Mouse (Mus musculus): ENCODE data around the gene Orc1. TPM values are rescaled to one million over a fixed set of nuclear protein-coding genes. Genes with fewer than 3 reads are reported as not detected.

Orc1 gene
- total RNA-seq, 2 experiments from 2014 or later: 0.38 TPM; not detected in 1

- intact Hi-C loops (cut with DNase I): loop anchor here (2.0 to 10.0 kb wide), 2 partner anchors 41 to 285 kb away; partner anchors contain the start of genes Orc1 and Prpf38a
- TF ChIP-seq CTCF (IDR thresholded peaks at IDR 0.05): peak; percentile 27
- peak; percentile 96 for DNase-seq
- Histone ChIP-seq H3K27ac (peak within 1 kb of the TSS; percentile 94), H3K4me3 (peak within 1 kb of the TSS; percentile 97)
These were observed 40.5 kb downstream of the Orc1 start, which contains the start of gene Cc2d1b for GRCm38 (mm10) chr4:108619587-108620341. Gene Cc2d1b (plus strand): TSS chr4:108619940.

- DNase-seq: no peak
- intact Hi-C loops (cut with DNase I): no loop called here
- peak overlapping the region; percentile 94 for H3K27ac ChIP-seq
- TF ChIP-seq CTCF (IDR thresholded peaks at IDR 0.05): no peak
- H3K4me3 ChIP-seq: peak overlapping the region; percentile 97
These were observed 41.3 kb downstream of the Orc1 start for GRCm38 (mm10) chr4:108620536-108620935.

- intact Hi-C loops (cut with DNase I): no loop called here
- Histone ChIP-seq H3K4me3 (no peak overlapping the region), H3K27ac (no peak overlapping the region)
- no peak for TF ChIP-seq CTCF (IDR thresholded peaks at IDR 0.05)
- no peak for DNase-seq
These were observed 42.3 kb downstream of the Orc1 start for GRCm38 (mm10) chr4:108621504-108621903.

- intact Hi-C loops (cut with DNase I): no loop called here
- H3K4me3 ChIP-seq: no peak overlapping the region
- DNase-seq: no peak
- no peak for TF ChIP-seq CTCF (IDR thresholded peaks at IDR 0.05)
- H3K27ac ChIP-seq: no peak overlapping the region
These were observed 47.8 kb downstream of the Orc1 start for GRCm38 (mm10) chr4:108627066-108627465.

GRCm38 (mm10) chr4:108629363-108629880 is 50.2 kb downstream of the Orc1 start:
- TF ChIP-seq CTCF (IDR thresholded peaks at IDR 0.05): no peak
- DNase-seq: peak; percentile 58
- intact Hi-C loops (cut with DNase I): no loop called here

GRCm38 (mm10) chr4:108630096-108630495 is 50.9 kb downstream of the Orc1 start:
- intact Hi-C loops (cut with DNase I): no loop called here
- Histone ChIP-seq H3K27ac (peak overlapping the region; percentile 8; the same call in 1 of the 2 replicates), H3K4me3 (no peak overlapping the region)
- no peak for TF ChIP-seq CTCF (IDR thresholded peaks at IDR 0.05)
- no peak for DNase-seq

More at GRCm38 (mm10) chr4:108629363-108629880, 50.2 kb downstream of the Orc1 start:
- peak overlapping the region; percentile 8; the same call in 1 of the 2 replicates for H3K27ac ChIP-seq
- H3K4me3 ChIP-seq: no peak overlapping the region

GRCm38 (mm10) chr4:108631616-108632015 is 52.4 kb downstream of the Orc1 start:
- Histone ChIP-seq H3K27ac (peak overlapping the region; percentile 2; the same call in 1 of the 2 replicates), H3K4me3 (no peak overlapping the region)
- TF ChIP-seq CTCF (IDR thresholded peaks at IDR 0.05): no peak
- intact Hi-C loops (cut with DNase I): no loop called here
- DNase-seq: no peak

- no peak overlapping the region for H3K27ac ChIP-seq
- no peak overlapping the region for H3K4me3 ChIP-seq
- TF ChIP-seq CTCF (IDR thresholded peaks at IDR 0.05): no peak
- no peak for DNase-seq
- intact Hi-C loops (cut with DNase I): no loop called here
These were observed 54.5 kb downstream of the Orc1 start for GRCm38 (mm10) chr4:108633703-108634102.

GRCm38 (mm10) chr4:108634696-108635095 is 55.5 kb downstream of the Orc1 start:
- TF ChIP-seq CTCF (IDR thresholded peaks at IDR 0.05): no peak
- intact Hi-C loops (cut with DNase I): no loop called here
- DNase-seq: no peak
- Histone ChIP-seq H3K27ac (no peak overlapping the region; the same call in 1 of the 2 replicates), H3K4me3 (no peak overlapping the region)

GRCm38 (mm10) chr4:108635101-108635500 is 55.9 kb downstream of the Orc1 start:
- Histone ChIP-seq H3K4me3 (no peak overlapping the region), H3K27ac (no peak overlapping the region)
- DNase-seq: no peak
- no peak for TF ChIP-seq CTCF (IDR thresholded peaks at IDR 0.05)
- intact Hi-C loops (cut with DNase I): no loop called here

GRCm38 (mm10) chr4:108637721-108638120 is 58.5 kb downstream of the Orc1 start:
- Histone ChIP-seq H3K4me3 (no peak overlapping the region), H3K27ac (no peak overlapping the region)
- intact Hi-C loops (cut with DNase I): no loop called here
- no peak for DNase-seq
- no peak for TF ChIP-seq CTCF (IDR thresholded peaks at IDR 0.05)

- H3K27ac ChIP-seq: no peak overlapping the region
- H3K4me3 ChIP-seq: no peak overlapping the region
- no peak for TF ChIP-seq CTCF (IDR thresholded peaks at IDR 0.05)
- DNase-seq: no peak
- intact Hi-C loops (cut with DNase I): no loop called here
These were observed 59.5 kb downstream of the Orc1 start for GRCm38 (mm10) chr4:108638752-108639151.

- intact Hi-C loops (cut with DNase I): no loop called here
- DNase-seq: no peak
- H3K27ac ChIP-seq: no peak overlapping the region
- H3K4me3 ChIP-seq: no peak overlapping the region
- TF ChIP-seq CTCF (IDR thresholded peaks at IDR 0.05): peak; percentile 44
These were observed 85.2 kb downstream of the Orc1 start for GRCm38 (mm10) chr4:108664407-108664806.

Other genes with a start within 250 kb of the Orc1 start
- not detected for gene Shisal2a, start 196.1 kb upstream of the Orc1 start, total RNA-seq (2021)
- 1 to 10 TPM; 6.3 TPM for gene Gpx7, start 172.5 kb upstream of the Orc1 start, total RNA-seq (2021)
- gene Tut4, start 120.0 kb upstream of the Orc1 start, total RNA-seq (2021): 10 to 100 TPM; 19.0 to 20.0 TPM
- 10 to 100 TPM; 12.1 to 13.0 TPM for gene Prpf38a, start 87 bp upstream of the Orc1 start, total RNA-seq (2021)
- gene Cc2d1b, start 40.5 kb downstream of the Orc1 start, total RNA-seq (2021): 10 to 100 TPM; 17.2 to 20.7 TPM
- under 1 TPM; 0.79 to 0.86 TPM for gene 3110021N24Rik, start 140.2 kb downstream of the Orc1 start, total RNA-seq (2021)
- gene Zfyve9, start 201.4 kb downstream of the Orc1 start, total RNA-seq (2021): 10 to 100 TPM; 50.1 to 60.8 TPM